Mouse (Mus musculus) kidney, postnatal 0 days (tissue): ENCODE measurements around the gene Myo9b. TPM values are rescaled to one million over a fixed set of nuclear protein-coding genes. Genes with fewer than 3 reads are reported as not detected.

Experiments
- ATAC-seq: fragments of 200-750 bp; cut with Nextera tagmentation; replicated peaks from 2 replicates; pipeline ENCODE4 v1.8.0; 2017; ENCODE audit warnings: low read depth, moderate number of reproducible peaks, moderate TSS enrichment, moderate library complexity; ENCODE audit not compliant: low FRiP score
- DNase-seq: peaks from one replicate; pipeline ENCODE4 v3.0.0-alpha.2; 2016; ENCODE audit warnings: low spot score
- H3K27ac ChIP-seq: fragments of 300-500 bp; sonication (generic); 2 replicates; pipeline ENCODE4 v1.5.1; 2014; ENCODE audit warnings: mild to moderate bottlenecking
- H3K27me3 ChIP-seq: fragments of 300-500 bp; sonication (generic); 2 replicates; pipeline ENCODE4 v1.6.1; 2014; ENCODE audit warnings: low read length, mixed read lengths; ENCODE audit not compliant: insufficient read depth
- H3K36me3 ChIP-seq: fragments of 300-500 bp; sonication (generic); 2 replicates; pipeline ENCODE4 v1.6.1; 2014; ENCODE audit warnings: low read length, mixed read lengths; ENCODE audit not compliant: insufficient read depth
- H3K4me1 ChIP-seq: fragments of 300-500 bp; sonication (generic); replicated peaks from 2 replicates; pipeline ENCODE4 v1.6.1; 2014; ENCODE audit warnings: antibody characterized with exemption, low read length, mixed read lengths; ENCODE audit not compliant: insufficient read depth
- H3K4me2 ChIP-seq: fragments of 300-500 bp; sonication (generic); 2 replicates; pipeline ENCODE4 v1.6.1; 2014; ENCODE audit warnings: mild to moderate bottlenecking, low read length, moderate library complexity, mixed read lengths
- H3K4me3 ChIP-seq: fragments of 300-500 bp; sonication (generic); replicated peaks from 2 replicates; pipeline ENCODE4 v1.5.1; 2014; ENCODE audit warnings: low read depth, low read length
- H3K9ac ChIP-seq: fragments of 300-500 bp; sonication (generic); 2 replicates; pipeline ENCODE4 v1.6.1; 2014; ENCODE audit warnings: low read depth, low read length
- H3K9me3 ChIP-seq: fragments of 300-500 bp; sonication (generic); replicated peaks from 2 replicates; pipeline ENCODE4 v1.6.1; 2016; ENCODE audit warnings: low read length, inconsistent platforms, mixed read lengths
- CTCF ChIP-seq: IDR thresholded peaks from 2 replicates; pipeline ENCODE4 v1.5.1; 2016; ENCODE audit warnings: antibody characterized with exemption, low read depth, mild to moderate bottlenecking, moderate library complexity
- WGBS: fragments of 180-500 bp; shearing (Covaris S2); extraction: QIAGEN DNeasy Blood & Tissue Kit; methylation state at CpG from one replicate; pipeline ENCODE4 v1.1.7; 2014; 5-methylcytosine and 5-hydroxymethylcytosine counted together
- polyA plus RNA-seq: library from polyadenylated mRNA; unstranded; fragments of >200 nt; fragmentation: Nextera tagmentation; extraction: Ambion mirVana; gene quantifications from 2 replicates; pipeline ENCODE4 v1.2.1, GENCODE M21; 2015

Gene Myo9b
- polyA plus RNA-seq, 1 experiment from 2014 or later = 10.0 TPM

DNA sequence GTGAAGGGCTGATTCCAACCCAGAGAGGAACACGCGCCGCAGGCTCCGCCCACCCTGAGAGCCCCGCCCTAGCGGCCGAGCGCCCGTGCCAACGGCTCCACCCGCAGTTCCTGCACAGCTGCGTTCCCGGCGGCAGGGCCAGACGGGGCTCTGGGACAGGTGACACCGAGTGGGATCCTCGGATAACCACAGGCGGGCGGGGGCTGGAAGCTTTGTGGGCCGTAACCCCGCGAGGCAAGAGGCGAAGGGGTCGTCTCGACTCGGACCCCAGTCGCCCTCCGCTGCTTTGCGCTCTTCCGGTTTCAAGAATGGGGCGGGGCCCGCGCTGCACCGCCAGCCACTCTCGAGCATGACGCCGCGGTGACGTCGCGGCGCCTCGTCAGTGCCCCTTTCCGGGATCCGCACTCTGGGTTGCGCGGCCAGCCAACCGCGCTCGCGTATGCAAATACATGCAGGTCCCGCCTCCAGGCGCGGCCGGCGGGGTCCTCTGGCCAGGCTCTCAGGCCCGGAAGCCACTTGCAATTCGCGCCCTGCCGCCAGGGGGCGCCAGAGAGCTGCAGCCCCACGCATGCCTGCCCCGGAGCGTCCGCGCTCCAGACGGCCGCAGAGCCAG, 98.8 kb downstream of the Myo9b start, which contains the start of gene Ocel1:
Gene Ocel1, plus strand, starts transcription at position 63 of the 613 bp plus-strand sequence.
- WGBS = under 1% methylated on average over 62 of the region's 68 CpGs

DNA sequence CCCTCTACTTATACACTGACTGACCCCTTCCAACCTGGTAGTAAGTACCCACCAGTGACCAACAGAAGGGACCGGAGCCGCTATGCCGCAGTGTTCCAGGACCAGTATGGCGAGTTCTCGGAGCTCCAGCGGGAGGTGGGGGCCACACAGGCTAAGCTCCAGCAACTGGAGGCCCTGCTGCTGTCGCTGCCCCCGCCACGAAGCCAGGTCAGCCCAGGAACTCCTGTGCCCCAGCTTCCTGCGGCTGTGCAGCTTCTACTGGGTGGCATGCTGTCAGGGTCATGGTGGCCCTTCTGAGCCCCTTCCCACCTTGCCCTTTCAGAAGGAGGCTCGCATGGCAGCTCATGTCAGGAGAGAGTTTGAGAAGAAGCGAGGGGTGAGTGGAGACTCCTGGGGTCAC, 99.9 kb downstream of the Myo9b start:
- H3K9ac ChIP-seq = no peak overlapping the region
- 88% methylated on average over 12 of the region's 12 CpGs for WGBS
- H3K36me3 ChIP-seq = peaks cover 38% of the 10 kb centered on the region
- no peaks in the 10 kb centered on the region for H3K9me3 ChIP-seq
- H3K4me2 ChIP-seq = no peak overlapping the region
- H3K4me3 ChIP-seq = no peak overlapping the region
- no peak for TF ChIP-seq CTCF
- DNase-seq (no peak), ATAC-seq (no peak)
- H3K27me3 ChIP-seq = no peaks in the 10 kb centered on the region
- 0 out of 2 replicates have a peak overlapping the region, but pooled peaks have one; percentile 8 for H3K27ac ChIP-seq
- peaks cover 36% of the 10 kb centered on the region for H3K4me1 ChIP-seq

More for the DNA sequence above, 98.8 kb downstream of the Myo9b start, which contains the start of gene Ocel1:
- Histone ChIP-seq H3K4me1 (peaks cover 27% of the 10 kb centered on the region), H3K4me3 (peak within 1 kb of the TSS; percentile 57), H3K4me2 (peak within 1 kb of the TSS; percentile 44), H3K27me3 (no peaks in the 10 kb centered on the region), H3K36me3 (peaks cover 33% of the 10 kb centered on the region), H3K27ac (peak within 1 kb of the TSS; percentile 85), H3K9me3 (no peaks in the 10 kb centered on the region), H3K9ac (peak within 1 kb of the TSS; percentile 49)
- peak; percentile 99 for TF ChIP-seq CTCF
- ATAC-seq (peak; percentile 88), DNase-seq (peak; percentile 97)

DNA sequence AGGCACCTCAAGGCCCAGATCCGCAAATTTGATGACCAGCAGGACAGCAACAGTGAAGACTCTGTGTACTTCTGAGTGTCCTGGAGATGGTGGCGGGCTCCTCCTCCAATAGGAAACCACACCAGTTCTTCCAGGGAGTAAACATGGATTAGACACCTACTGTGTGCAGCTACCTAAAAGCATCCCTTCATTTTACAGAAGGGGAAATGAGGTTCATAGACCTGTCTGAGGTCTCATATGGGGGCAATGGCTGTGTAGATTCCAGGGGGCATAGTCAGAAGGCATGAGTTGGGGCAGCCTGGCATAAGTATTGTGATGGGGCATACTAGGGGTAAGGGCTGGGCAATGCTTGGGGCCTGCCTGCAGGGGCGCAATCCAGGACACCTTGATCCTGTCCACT, 100.5 kb downstream of the Myo9b start:
- H3K9ac ChIP-seq = no peak overlapping the region
- H3K27ac ChIP-seq = no peak overlapping the region
- 90% methylated on average over 3 of the region's 3 CpGs for WGBS
- 0 out of 2 replicates have a peak, but pooled peaks have one; percentile 3 for TF ChIP-seq CTCF
- no peak overlapping the region for H3K4me2 ChIP-seq
- ATAC-seq (no peak), DNase-seq (no peak)
- H3K4me3 ChIP-seq = no peak overlapping the region
- H3K9me3 ChIP-seq = no peaks in the 10 kb centered on the region
- no peaks in the 10 kb centered on the region for H3K27me3 ChIP-seq
- peaks cover 35% of the 10 kb centered on the region for H3K4me1 ChIP-seq
- H3K36me3 ChIP-seq = peaks cover 44% of the 10 kb centered on the region

DNA sequence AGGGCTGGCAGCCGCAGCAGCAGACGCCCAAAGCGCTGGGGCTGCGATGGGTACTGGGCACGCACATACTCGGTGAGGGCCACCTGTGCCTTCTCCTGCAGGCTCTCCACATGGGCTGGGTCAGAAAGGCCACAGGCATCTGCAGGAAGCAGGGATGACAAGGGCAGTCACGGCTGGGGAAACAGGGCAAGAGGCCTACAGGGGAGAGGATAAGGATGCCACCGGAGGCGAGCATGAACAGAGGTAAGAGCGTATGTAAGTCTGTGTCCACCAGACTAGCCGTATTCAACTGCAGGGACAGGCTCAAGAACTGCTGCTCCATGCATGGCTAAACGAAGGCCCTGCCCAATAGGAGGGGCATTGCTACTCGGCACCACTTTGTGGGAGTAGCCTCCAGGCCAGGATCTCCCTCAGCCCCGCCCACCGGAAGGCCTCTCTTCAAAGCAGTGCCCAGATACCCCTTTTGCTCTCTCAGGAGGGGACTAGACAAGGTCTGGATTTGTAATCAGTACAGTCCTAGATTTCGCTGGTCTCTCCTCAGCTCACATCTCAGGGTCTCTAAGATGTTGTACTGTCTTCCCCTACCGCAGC, 102.2 kb downstream of the Myo9b start:
- DNase-seq (peak; percentile 71), ATAC-seq (no peak)
- no peak for TF ChIP-seq CTCF
- Histone ChIP-seq H3K27me3 (no peaks in the 10 kb centered on the region), H3K36me3 (peaks cover 40% of the 10 kb centered on the region), H3K4me3 (no peak overlapping the region), H3K27ac (no peak overlapping the region), H3K4me2 (no peak overlapping the region), H3K9me3 (no peaks in the 10 kb centered on the region), H3K9ac (no peak overlapping the region), H3K4me1 (peaks cover 50% of the 10 kb centered on the region)
- 62% methylated on average over 17 of the region's 17 CpGs for WGBS

DNA sequence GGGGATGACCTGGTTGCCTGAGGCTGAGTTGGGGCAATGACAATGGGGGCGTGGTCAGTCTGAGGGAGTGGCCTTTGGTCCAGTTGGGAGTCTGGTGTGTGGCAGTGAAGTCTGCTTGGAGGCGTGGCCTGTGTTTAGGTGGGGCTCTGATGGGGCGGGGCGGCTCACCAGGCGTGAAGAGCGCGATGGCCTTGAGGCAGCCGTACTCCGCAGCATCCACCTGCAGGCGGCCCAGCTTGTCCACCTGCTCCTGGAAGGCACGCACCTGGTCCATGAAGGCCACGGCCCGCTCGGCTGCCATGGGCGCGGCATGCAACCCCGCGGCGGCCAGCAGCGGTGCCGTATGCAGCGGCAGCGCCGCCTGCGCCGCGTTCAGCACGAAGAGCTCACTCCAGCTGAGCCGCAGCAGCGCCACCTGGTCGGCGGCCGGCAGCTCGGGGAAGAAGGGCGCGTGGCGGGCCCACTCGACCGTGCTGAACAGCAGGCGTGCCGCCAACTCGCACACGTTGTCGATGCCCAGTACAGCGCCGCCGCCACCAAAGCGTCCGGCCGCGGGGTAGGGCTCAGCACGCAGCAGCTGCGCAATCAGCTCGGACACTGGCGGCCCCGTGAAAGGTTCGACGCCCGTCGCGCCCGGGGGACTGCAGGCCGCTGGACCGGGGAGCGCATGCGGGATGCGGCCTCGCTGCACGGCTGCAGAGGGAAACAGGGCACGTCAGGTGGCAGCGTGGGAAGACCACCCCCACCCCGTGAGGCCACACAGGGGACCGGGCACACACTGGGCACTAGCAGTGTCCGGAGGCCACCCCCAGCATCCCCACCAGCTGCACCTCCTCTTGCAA, 103.3 kb downstream of the Myo9b start:
- H3K4me1 ChIP-seq = peaks cover 50% of the 10 kb centered on the region
- 0 out of 2 replicates have a peak overlapping the region, but pooled peaks have one; percentile 14 for H3K4me3 ChIP-seq
- H3K36me3 ChIP-seq = peaks cover 38% of the 10 kb centered on the region
- peak; percentile 80 for DNase-seq
- H3K4me2 ChIP-seq = peak overlapping the region; percentile 47
- H3K27me3 ChIP-seq = no peaks in the 10 kb centered on the region
- peak; percentile 29 for ATAC-seq
- H3K9ac ChIP-seq = 0 out of 2 replicates have a peak overlapping the region, but pooled peaks have one; percentile 27
- WGBS = 13% methylated on average over 73 of the region's 74 CpGs
- H3K27ac ChIP-seq = peak overlapping the region; percentile 54; the same call in 1 of the 2 replicates
- peak; percentile 14; the same call in 1 of the 2 replicates for TF ChIP-seq CTCF
- H3K9me3 ChIP-seq = no peaks in the 10 kb centered on the region
